Comparison of ENCODE assay signal across 8 mouse cellular contexts in genomic region chr1:136344768-136345453, GRCm38 (mm10). TPM values are rescaled to one million over a fixed set of nuclear protein-coding genes. Genes with fewer than 3 reads are reported as not detected.
DNase-seq lines count a peak whose midpoint lies in the region; ATAC-seq and TF ChIP-seq lines count a peak whose summit lies in the region.

No protein-coding gene starts in this region.

- peak overlapping the region; percentile 92 for H3K4me2 ChIP-seq in heart, embryonic 12.5 days
- peak overlapping the region; percentile 74 for H3K4me2 ChIP-seq in myocyte (ENCODE audit: low read depth)

- no peak for TF ChIP-seq POLR2A in myocyte (IDR thresholded peaks at IDR 0.05; ENCODE audit: insufficient read length, low read depth)

- no peaks in the 10 kb centered on the region for H3K27me3 ChIP-seq in heart, embryonic 12.5 days (replicated peaks)
- H3K27me3 ChIP-seq in limb, embryonic 10.5 days (ENCODE audit: low read depth, poor library complexity, severe bottlenecking) = no peaks in the 10 kb centered on the region
- no peaks in the 10 kb centered on the region for H3K27me3 ChIP-seq in myocyte (ENCODE audit: control insufficient read depth, insufficient read depth, insufficient read length)

- no peaks in the 10 kb centered on the region for H3K9me3 ChIP-seq in heart, embryonic 12.5 days (replicated peaks)
- no peaks in the 10 kb centered on the region for H3K9me3 ChIP-seq in limb, embryonic 10.5 days (replicated peaks)

- peak; percentile 37 to 47 for DNase-seq in frontal cortex, postnatal 10 days (ENCODE audit: low spot score in 2 of 2)
- peak; percentile 59 for DNase-seq in A20 (ENCODE audit: low read depth, low spot score)
- DNase-seq in cerebellum, adult 8-10 months = peak; percentile 66
- no peak for DNase-seq in limb, embryonic 10.5 days (ENCODE audit: low spot score)
- DNase-seq in spleen, postnatal 4 days (ENCODE audit: low spot score in 2 of 2) = no peak

- H3K4me3 ChIP-seq in heart, embryonic 12.5 days = peak overlapping the region; percentile 99
- H3K4me3 ChIP-seq in limb, embryonic 10.5 days = peak overlapping the region; percentile 99
- H3K4me3 ChIP-seq in myocyte = peak overlapping the region; percentile 80

- peak overlapping the region; percentile 99 for H3K9ac ChIP-seq in heart, embryonic 12.5 days

- WGBS in heart, embryonic 12.5 days = 1% methylated on average over 22 of the region's 22 CpGs
- under 1% methylated on average over 22 of the region's 22 CpGs for WGBS in limb, embryonic 10.5 days

- peaks cover 21% of the 10 kb centered on the region for H3K4me1 ChIP-seq in heart, embryonic 12.5 days (replicated peaks)
- H3K4me1 ChIP-seq in limb, embryonic 10.5 days = peaks cover 29% of the 10 kb centered on the region

- H3K27ac ChIP-seq in heart, embryonic 12.5 days (ENCODE audit: poor library complexity, severe bottlenecking) = peak overlapping the region; percentile 96
- peak overlapping the region; percentile 97 for H3K27ac ChIP-seq in limb, embryonic 10.5 days

- H3ac ChIP-seq in myocyte (ENCODE audit: control insufficient read depth, insufficient read length) = peak overlapping the region; percentile 94

- peaks cover 10% of the 10 kb centered on the region; the same call in 1 of the 2 replicates for H3K36me3 ChIP-seq in heart, embryonic 12.5 days
- peaks cover 13% of the 10 kb centered on the region for H3K36me3 ChIP-seq in limb, embryonic 10.5 days
- H3K36me3 ChIP-seq in myocyte (ENCODE audit: control insufficient read depth, insufficient read depth) = no peaks in the 10 kb centered on the region

- peaks cover 54% of the 10 kb centered on the region for H3K79me2 ChIP-seq in myocyte (ENCODE audit: control insufficient read depth, insufficient read depth)

- ATAC-seq in frontal cortex, adult (ENCODE audit: low TSS enrichment) = no peak
- 0 out of 2 replicates have a peak, but pooled peaks have one; percentile 3 for ATAC-seq in heart, embryonic 12.5 days (ENCODE audit: insufficient number of reproducible peaks, low FRiP score)

TF ChIP-seq in myocyte, 11 proteins besides CTCF, POLR2A, EP300 and RAD21:
- TF ChIP-seq SRF (IDR thresholded peaks at IDR 0.05; ENCODE audit: control insufficient read depth, insufficient read length, low read depth) (no peak), REST (IDR thresholded peaks at IDR 0.05; ENCODE audit: insufficient read depth, insufficient read length) (no peak), E2F4 (IDR thresholded peaks at IDR 0.05; ENCODE audit: insufficient read depth) (no peak), MYOD1 (IDR thresholded peaks at IDR 0.05; ENCODE audit: control insufficient read depth in 1 of 3, insufficient read length in 2 of 3, low read depth in 2 of 3) (no peak), TCF12 (IDR thresholded peaks at IDR 0.05; ENCODE audit: insufficient read depth, poor library complexity, severe bottlenecking) (no peak), MAX (IDR thresholded peaks at IDR 0.05; ENCODE audit: low read depth) (no peak), POLR2AphosphoS2 (IDR thresholded peaks at IDR 0.05; ENCODE audit: insufficient read length, low read depth) (no peak), TCF3 (IDR thresholded peaks at IDR 0.05; ENCODE audit: insufficient read length, low read depth) (no peak), USF1 (IDR thresholded peaks at IDR 0.05; ENCODE audit: low read depth) (no peak), CEBPB (IDR thresholded peaks at IDR 0.05; ENCODE audit: insufficient read depth, poor library complexity, severe bottlenecking) (no peak), MYOG (IDR thresholded peaks at IDR 0.05; ENCODE audit: control insufficient read depth in 1 of 3, insufficient read depth in 1 of 3, insufficient read length in 2 of 3, low read depth in 2 of 3) (no peak)
TF ChIP-seq in myocyte: peak in this region for 0.

RNA-seq across cellular contexts. Expression of gene Camsap2, which starts 1.0 kb away (rescaled TPM):
- polyA plus RNA-seq in heart, embryonic 12.5 days (2016; fragmentation: Nextera tagmentation; extraction: Ambion mirVana) = 11.9 and 13.2 TPM in 2 replicates
- 11.6 and 11.7 TPM in 2 replicates for polyA plus RNA-seq in limb, embryonic 10.5 days (2016; fragmentation: Nextera tagmentation; extraction: Ambion mirVana)
- 6.8 TPM for polyA plus RNA-seq in myocyte (2012; fragmentation: generic; extraction: Trizol)

Comparison
In these comparisons a context has a peak if more than half of its experiments do, and no peak if none do; other contexts are left out.
1. DNase-seq: peak in frontal cortex, postnatal 10 days (2 of 2), A20 (single experiment) and cerebellum, adult 8-10 months (single experiment); none in limb, embryonic 10.5 days (single experiment) and spleen, postnatal 4 days (0 of 2).
2. Peak in every context shown above with its lines, with median percentiles within 50 percentile points of each other: H3K4me3 ChIP-seq.